Mouse (Mus musculus) heart, embryonic 11.5 days (tissue): Measurements from ENCODE around the gene Crtc1. TPM values are rescaled to one million over a fixed set of nuclear protein-coding genes. Genes with fewer than 3 reads are reported as not detected.

Experiments
- ATAC-seq: fragments of 200-750 bp; cut with Nextera tagmentation; replicated peaks from 2 replicates; pipeline ENCODE4 v1.8.0; 2017; ENCODE audit warnings: moderate library complexity; ENCODE audit not compliant: insufficient number of reproducible peaks, low FRiP score, low TSS enrichment
- H3K27ac ChIP-seq: fragments of 300-500 bp; sonication (generic); 2 replicates; pipeline ENCODE4 v1.5.1; 2014; ENCODE audit warnings: mild to moderate bottlenecking, low read depth, low read length
- H3K27me3 ChIP-seq: fragments of 300-500 bp; sonication (generic); 2 replicates; pipeline ENCODE4 v1.6.1; 2014; ENCODE audit warnings: mild to moderate bottlenecking, low read length, mixed read lengths; ENCODE audit not compliant: control insufficient read depth, insufficient read depth
- H3K36me3 ChIP-seq: fragments of 300-500 bp; sonication (generic); 2 replicates; pipeline ENCODE4 v1.6.1; 2014; ENCODE audit warnings: mild to moderate bottlenecking, low read length, moderate library complexity, mixed read lengths; ENCODE audit not compliant: control insufficient read depth, insufficient read depth
- H3K4me1 ChIP-seq: fragments of 300-500 bp; sonication (generic); 2 replicates; pipeline ENCODE4 v1.6.1; 2014; ENCODE audit warnings: low read length; ENCODE audit not compliant: control insufficient read depth, insufficient read depth
- H3K4me2 ChIP-seq: fragments of 300-500 bp; sonication (generic); 2 replicates; pipeline ENCODE4 v1.6.1; 2014; ENCODE audit warnings: mild to moderate bottlenecking, moderate library complexity
- H3K4me3 ChIP-seq: fragments of 300-500 bp; sonication (generic); 2 replicates; pipeline ENCODE4 v1.5.1; 2014; ENCODE audit warnings: low read depth, low read length
- H3K9ac ChIP-seq: fragments of 300-500 bp; sonication (generic); 2 replicates; pipeline ENCODE4 v1.6.1; 2014; ENCODE audit warnings: mild to moderate bottlenecking, low read depth, low read length, moderate library complexity
- H3K9me3 ChIP-seq: fragments of 300-500 bp; sonication (generic); replicated peaks from 2 replicates; pipeline ENCODE4 v1.6.1; 2016; ENCODE audit warnings: low read length; ENCODE audit not compliant: control insufficient read depth
- WGBS: fragments of 180-500 bp; shearing (Covaris S2); extraction: QIAGEN DNeasy Blood & Tissue Kit; methylation state at CpG from one replicate; pipeline ENCODE4 v1.1.7; 2014; ENCODE audit not compliant: insufficient replicate concordance; 5-methylcytosine and 5-hydroxymethylcytosine counted together
- polyA plus RNA-seq: library from polyadenylated mRNA; unstranded; fragments of >200 nt; fragmentation: Nextera tagmentation; extraction: Ambion mirVana; gene quantifications from 2 replicates; pipeline ENCODE4 v1.2.1, GENCODE M21; 2014

The Crtc1 gene
- polyA plus RNA-seq, 1 experiment from 2014 or later, result 13.5 TPM

- Histone ChIP-seq H3K4me1 (peaks cover 3% of the 10 kb centered on the region; the same call in 1 of the 2 replicates), H3K27ac (no peak overlapping the region), H3K4me3 (no peak overlapping the region), H3K27me3 (no peaks in the 10 kb centered on the region; the same call in 1 of the 2 replicates), H3K9me3 (no peaks in the 10 kb centered on the region), H3K4me2 (no peak overlapping the region), H3K9ac (no peak overlapping the region), H3K36me3 (no peaks in the 10 kb centered on the region)
- no peak for ATAC-seq
- 82% methylated on average over 2 of the region's 2 CpGs for WGBS
Measured at GRCm38 (mm10) chr8:70426300-70426907, 13.0 kb downstream of the Crtc1 start.

- Histone ChIP-seq H3K9me3 (no peaks in the 10 kb centered on the region), H3K4me1 (peaks cover 31% of the 10 kb centered on the region), H3K9ac (no peak overlapping the region), H3K4me2 (no peak overlapping the region), H3K27ac (peak overlapping the region; percentile 68), H3K27me3 (no peaks in the 10 kb centered on the region), H3K4me3 (no peak overlapping the region), H3K36me3 (no peaks in the 10 kb centered on the region)
- ATAC-seq, result peak; percentile 68
- WGBS, result 51% methylated on average over 2 of the region's 2 CpGs
Measured at GRCm38 (mm10) chr8:70422722-70423121, 16.7 kb downstream of the Crtc1 start.

- H3K36me3 ChIP-seq, result no peaks in the 10 kb centered on the region
- H3K9me3 ChIP-seq, result no peaks in the 10 kb centered on the region
- ATAC-seq, result no peak
- 0 out of 2 replicates have a peak overlapping the region, but pooled peaks have one; percentile 10 for H3K9ac ChIP-seq
- peaks cover 42% of the 10 kb centered on the region for H3K4me1 ChIP-seq
- H3K4me2 ChIP-seq, result no peak overlapping the region
- peak overlapping the region; percentile 68; the same call in 1 of the 2 replicates for H3K27ac ChIP-seq
- H3K4me3 ChIP-seq, result no peak overlapping the region
- WGBS, result 70% methylated on average over 18 of the region's 18 CpGs
- no peaks in the 10 kb centered on the region for H3K27me3 ChIP-seq
Measured at GRCm38 (mm10) chr8:70421349-70422104, 17.9 kb downstream of the Crtc1 start.

- no peaks in the 10 kb centered on the region for H3K27me3 ChIP-seq
- H3K36me3 ChIP-seq, result no peaks in the 10 kb centered on the region
- peak overlapping the region; percentile 38 for H3K27ac ChIP-seq
- peaks cover 50% of the 10 kb centered on the region for H3K4me1 ChIP-seq
- peak overlapping the region; percentile 29; the same call in 1 of the 2 replicates for H3K4me2 ChIP-seq
- peak overlapping the region; percentile 46; the same call in 1 of the 2 replicates for H3K9ac ChIP-seq
- H3K9me3 ChIP-seq, result no peaks in the 10 kb centered on the region
- 0 out of 2 replicates have a peak, but pooled peaks have one; percentile 58 for ATAC-seq
- 68% methylated on average over 11 of the region's 11 CpGs for WGBS
- H3K4me3 ChIP-seq, result no peak overlapping the region
Measured at GRCm38 (mm10) chr8:70419879-70420643, 19.3 kb downstream of the Crtc1 start.

DNA sequence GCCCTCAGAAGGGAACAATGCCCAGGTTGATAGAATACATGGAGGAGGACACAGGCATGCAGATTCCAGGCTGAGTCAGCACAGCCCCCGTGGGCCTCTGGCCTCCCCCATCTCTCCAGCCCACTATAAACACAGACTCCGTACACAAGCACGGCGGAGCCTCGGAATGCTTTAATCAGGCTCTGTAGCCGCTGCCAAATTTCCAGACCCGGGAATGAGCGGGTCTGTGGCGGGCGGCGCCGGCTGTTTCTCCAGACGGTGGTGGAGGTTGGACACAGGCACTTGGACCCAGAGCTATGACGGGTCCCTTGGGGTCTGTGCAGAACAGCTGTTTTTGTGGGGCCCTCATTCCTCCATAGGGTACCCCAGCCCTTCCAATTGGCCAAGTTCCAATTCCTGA lies 20.4 kb downstream of the Crtc1 start:
- 0 out of 2 replicates have a peak overlapping the region, but pooled peaks have one; percentile 15 for H3K27ac ChIP-seq
- H3K4me1 ChIP-seq, result peaks cover 50% of the 10 kb centered on the region
- H3K36me3 ChIP-seq, result no peaks in the 10 kb centered on the region
- H3K27me3 ChIP-seq, result no peaks in the 10 kb centered on the region
- 56% methylated on average over 14 of the region's 14 CpGs for WGBS
- no peaks in the 10 kb centered on the region for H3K9me3 ChIP-seq
- ATAC-seq, result no peak
- H3K9ac ChIP-seq, result no peak overlapping the region
- H3K4me2 ChIP-seq, result no peak overlapping the region
- no peak overlapping the region for H3K4me3 ChIP-seq

DNA sequence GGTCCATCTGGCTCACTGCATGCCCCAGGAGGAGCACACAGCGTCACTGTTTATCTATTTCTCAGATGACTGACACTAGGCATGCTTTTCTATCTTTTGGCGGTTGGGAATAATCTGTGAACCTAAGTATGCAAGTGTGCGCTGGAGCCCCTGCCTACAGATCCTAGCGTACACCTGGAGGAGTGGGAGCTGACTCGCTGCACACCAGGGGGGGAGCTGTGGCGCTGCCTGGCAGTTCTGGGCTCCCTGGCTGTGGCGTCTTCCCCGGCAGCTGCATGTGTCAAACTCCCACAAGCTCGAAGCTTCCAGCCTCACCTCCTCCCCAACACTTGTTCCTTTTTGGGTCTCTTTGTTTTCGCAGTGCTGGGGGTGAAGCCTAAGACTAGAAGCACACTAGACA lies 21.5 kb downstream of the Crtc1 start:
- H3K27ac ChIP-seq, result no peak overlapping the region
- no peak overlapping the region for H3K4me3 ChIP-seq
- H3K36me3 ChIP-seq, result no peaks in the 10 kb centered on the region
- no peak for ATAC-seq
- H3K4me1 ChIP-seq, result peaks cover 50% of the 10 kb centered on the region
- no peak overlapping the region for H3K9ac ChIP-seq
- no peak overlapping the region for H3K4me2 ChIP-seq
- 37% methylated on average over 10 of the region's 10 CpGs for WGBS
- H3K27me3 ChIP-seq, result no peaks in the 10 kb centered on the region
- no peaks in the 10 kb centered on the region for H3K9me3 ChIP-seq

DNA sequence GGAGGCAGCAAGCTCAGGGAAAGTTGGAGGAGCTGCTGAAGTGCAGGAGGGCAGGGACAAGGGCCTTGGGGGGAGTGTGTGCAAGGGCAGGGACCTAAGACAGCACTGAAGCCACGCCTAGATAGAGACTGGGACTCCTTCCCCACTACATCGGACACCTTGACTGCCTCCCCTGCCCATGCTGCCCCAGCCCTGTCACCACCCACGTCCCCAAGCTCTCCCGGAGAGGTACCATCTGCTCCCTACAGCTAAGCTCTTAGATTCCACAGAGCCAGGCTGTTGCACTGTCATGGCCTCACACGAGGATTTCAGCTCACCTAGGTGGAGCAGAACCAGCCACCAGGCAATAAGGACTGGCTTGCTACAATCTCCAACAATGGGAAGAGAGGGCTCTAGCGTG lies 22.4 kb downstream of the Crtc1 start:
- H3K27ac ChIP-seq, result no peak overlapping the region
- no peak overlapping the region for H3K9ac ChIP-seq

DNA sequence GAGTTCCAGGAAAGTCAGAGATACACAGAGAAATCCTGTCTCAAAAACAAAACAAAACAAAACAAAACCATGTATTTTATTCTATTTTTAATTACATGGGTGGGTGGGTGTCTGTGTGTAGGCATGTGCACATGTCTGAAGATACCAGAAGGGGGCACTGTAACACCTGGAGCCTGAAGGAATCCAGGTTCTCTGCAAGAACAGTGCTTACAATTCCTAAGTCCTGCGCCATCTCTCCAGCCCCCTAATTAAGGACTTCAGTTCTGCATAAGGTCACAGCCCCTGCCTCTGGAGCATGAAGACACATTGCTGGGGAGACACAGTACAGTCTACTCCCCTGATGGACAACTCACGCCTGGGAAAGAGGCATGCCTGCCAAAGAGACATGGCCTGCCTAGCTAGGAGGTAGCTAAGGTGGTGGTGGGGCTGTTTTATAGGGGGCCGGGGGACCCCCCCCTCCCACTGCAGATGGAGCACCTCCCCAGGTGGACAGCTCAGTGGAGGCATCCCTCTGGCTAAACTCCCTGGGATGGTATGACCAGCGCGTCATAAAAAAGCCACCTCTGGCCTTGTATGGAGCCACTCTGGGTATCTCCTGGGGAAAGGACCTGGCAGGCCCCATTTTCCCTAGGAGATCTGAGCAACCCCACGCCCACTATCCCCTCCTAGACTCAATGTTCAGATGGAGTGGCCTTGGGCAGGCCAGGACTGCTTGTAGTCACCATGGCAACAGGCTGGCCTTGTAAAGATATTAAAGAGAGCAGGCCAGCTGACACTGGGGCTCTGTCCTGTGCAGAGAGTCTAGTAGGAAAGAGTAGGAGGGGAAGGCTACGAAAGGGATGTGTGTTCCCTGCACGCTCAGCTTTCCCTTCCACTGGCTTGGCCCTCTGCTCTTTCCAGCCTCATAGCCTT lies 23.6 kb downstream of the Crtc1 start:
- no peaks in the 10 kb centered on the region for H3K9me3 ChIP-seq
- peaks cover 44% of the 10 kb centered on the region for H3K4me1 ChIP-seq
- H3K4me3 ChIP-seq, result no peak overlapping the region
- H3K27ac ChIP-seq, result no peak overlapping the region
- no peak for ATAC-seq
- H3K27me3 ChIP-seq, result no peaks in the 10 kb centered on the region
- no peak overlapping the region for H3K9ac ChIP-seq
- H3K4me2 ChIP-seq, result no peak overlapping the region
- H3K36me3 ChIP-seq, result no peaks in the 10 kb centered on the region
- WGBS, result 74% methylated on average over 8 of the region's 8 CpGs

More for the DNA sequence above, 22.4 kb downstream of the Crtc1 start:
- Histone ChIP-seq H3K4me2 (no peak overlapping the region), H3K36me3 (no peaks in the 10 kb centered on the region), H3K4me1 (peaks cover 50% of the 10 kb centered on the region), H3K9me3 (no peaks in the 10 kb centered on the region), H3K4me3 (no peak overlapping the region), H3K27me3 (no peaks in the 10 kb centered on the region)
- 43% methylated on average over 6 of the region's 6 CpGs for WGBS
- ATAC-seq, result no peak
